Mouse (Mus musculus): ENCODE measurements around the gene Dpep3.

The Dpep3 gene

DNA sequence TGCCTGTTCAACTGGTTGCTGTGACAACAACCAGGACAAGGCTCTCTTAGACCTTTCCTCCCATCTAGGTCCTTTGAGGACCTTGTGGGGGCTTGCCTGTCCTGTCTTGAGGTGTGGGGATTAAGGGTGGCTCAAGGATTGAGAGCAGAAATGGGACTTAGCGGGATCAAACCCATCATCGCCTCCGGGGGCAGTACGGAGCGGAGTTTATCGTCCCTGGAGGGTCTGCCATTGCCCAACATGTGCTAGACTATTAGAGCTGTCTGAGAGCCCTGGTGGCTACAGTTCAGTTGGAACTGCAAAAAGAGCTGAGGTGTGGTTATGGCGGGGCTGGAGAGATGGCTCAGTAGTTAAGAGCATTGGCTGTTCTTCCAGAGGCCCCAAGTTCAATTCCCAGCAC lies 3.9 kb downstream of the Dpep3 start:
- DNase-seq (ENCODE audit: low spot score in 2 of 2): no peak

- no peak for DNase-seq (ENCODE audit: low spot score in 2 of 2)
Measured at GRCm38 (mm10) chr8:105971019-105971720, 8.1 kb downstream of the Dpep3 start.

DNA sequence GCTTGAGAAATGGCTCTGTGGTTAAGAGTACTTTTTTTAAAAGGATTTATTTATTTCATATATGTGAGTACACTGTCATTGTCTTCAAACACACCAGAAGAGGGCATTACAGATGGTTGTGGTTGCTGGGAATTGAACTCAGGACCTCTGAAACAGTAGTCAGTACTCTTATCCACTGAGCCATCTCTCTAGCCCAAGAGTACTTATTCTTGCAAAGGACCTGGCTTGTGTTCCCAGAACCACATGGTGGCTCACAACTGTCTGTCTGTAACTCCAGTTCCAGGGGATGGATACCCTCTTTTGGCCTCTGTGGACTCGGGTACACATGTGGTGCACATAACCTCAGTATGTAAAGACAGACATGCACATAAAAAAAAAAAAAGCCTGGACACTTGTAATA lies 9.9 kb downstream of the Dpep3 start:
- no peak for DNase-seq (ENCODE audit: low spot score in 2 of 2)

- DNase-seq (ENCODE audit: low spot score in 2 of 2): no peak
Measured at GRCm38 (mm10) chr8:105966692-105967311, 12.4 kb downstream of the Dpep3 start.

DNA sequence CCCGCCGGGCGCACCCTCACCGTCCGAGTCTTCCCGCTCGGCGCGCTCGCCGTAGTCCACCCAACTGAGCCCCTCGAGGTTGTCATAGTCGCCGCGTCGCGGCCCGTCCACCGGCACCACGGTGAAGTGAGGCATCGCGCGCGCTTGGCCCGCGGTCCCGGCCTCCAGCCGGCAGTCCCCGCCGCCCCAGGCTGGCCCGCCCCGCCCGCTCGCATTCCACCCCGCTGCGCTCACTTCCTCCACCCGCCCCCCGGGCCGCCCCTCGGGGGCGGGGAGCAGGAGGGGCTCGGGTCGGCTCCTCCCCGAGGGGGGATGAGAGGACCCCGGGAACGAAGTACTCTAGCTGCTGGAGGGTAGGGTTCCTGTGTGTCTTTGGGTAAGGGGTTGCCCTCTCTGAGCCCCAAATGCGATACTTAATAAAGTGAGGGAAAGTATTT lies 13.3 kb downstream of the Dpep3 start, which contains the start of gene Slc12a4:
Slc12a4 (minus strand) TSS at position 193 of the 437 bp plus-strand sequence.
- no peak for DNase-seq (ENCODE audit: low spot score in 2 of 2)

GRCm38 (mm10) chr8:105965266-105965904 lies 13.8 kb downstream of the Dpep3 start:
- no peak for DNase-seq (ENCODE audit: low spot score in 2 of 2)

GRCm38 (mm10) chr8:105964506-105965265 lies 14.5 kb downstream of the Dpep3 start:
- DNase-seq (ENCODE audit: low spot score in 2 of 2): no peak

DNA sequence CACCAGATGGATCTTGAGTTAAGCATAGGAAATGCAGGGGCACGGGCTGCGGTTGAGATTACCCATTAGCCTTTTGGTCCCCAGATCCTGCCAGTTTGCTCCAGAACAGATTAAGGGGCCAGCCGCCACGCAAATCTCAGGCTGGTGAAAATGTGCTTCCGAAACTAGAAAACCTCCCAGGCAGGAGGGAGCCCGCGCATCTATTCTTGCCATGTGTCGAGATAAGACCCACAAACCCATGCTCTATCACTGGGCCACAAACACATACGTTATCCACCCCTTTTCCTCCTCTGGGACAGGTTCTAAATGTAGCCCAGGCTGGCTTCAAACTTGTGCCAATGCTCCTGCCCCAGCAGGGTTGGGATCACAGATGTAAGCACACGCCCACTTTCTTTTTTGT lies 17.7 kb downstream of the Dpep3 start:
- DNase-seq (ENCODE audit: low spot score in 2 of 2): no peak

GRCm38 (mm10) chr8:105961101-105961500 lies 18.1 kb downstream of the Dpep3 start:
- no peak for DNase-seq (ENCODE audit: low spot score in 2 of 2)

- no peak for DNase-seq (ENCODE audit: low spot score in 2 of 2)
Measured at GRCm38 (mm10) chr8:105959350-105959749, 19.9 kb downstream of the Dpep3 start.

DNA sequence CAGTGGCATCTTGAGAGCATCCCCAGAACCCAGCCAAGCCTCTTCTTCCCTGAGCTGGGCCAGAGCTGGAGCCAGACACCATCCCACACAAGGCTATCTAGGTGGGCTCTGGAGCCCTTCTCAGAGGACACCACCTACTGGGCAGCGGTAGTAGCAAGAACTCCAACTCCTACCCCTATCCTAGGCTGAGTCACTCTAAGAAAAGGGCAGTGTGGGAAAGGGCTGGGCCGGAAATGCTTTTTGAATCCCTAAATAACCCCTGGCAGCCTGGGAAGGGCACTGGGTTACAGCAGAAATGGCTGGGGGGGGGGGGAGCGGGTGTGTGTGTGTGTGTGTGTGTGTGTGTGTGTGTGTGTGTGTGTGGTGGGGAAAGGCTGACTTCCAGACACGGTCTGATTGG lies 21.4 kb downstream of the Dpep3 start:
- DNase-seq (ENCODE audit: low spot score in 2 of 2): no peak

DNA sequence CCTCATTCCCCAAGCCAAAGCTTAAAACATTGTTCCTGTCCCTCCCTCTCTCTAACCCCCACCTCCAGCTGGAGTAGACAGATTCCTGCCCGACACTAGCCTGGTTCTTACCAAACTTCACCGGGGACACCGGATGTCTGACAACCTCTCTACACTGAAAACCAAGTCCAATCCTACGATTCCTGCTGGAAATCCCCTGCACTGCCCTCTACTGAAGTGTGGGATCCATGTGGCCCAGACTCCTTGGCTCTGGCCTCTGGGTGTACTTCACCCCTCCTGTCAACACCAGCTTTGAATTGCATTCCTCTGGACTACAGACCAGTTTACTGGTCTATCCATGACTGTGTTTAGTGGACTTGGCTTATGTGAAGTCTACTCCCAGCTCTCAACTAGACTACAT lies 22.7 kb downstream of the Dpep3 start:
- no peak for DNase-seq (ENCODE audit: low spot score in 2 of 2)

DNA sequence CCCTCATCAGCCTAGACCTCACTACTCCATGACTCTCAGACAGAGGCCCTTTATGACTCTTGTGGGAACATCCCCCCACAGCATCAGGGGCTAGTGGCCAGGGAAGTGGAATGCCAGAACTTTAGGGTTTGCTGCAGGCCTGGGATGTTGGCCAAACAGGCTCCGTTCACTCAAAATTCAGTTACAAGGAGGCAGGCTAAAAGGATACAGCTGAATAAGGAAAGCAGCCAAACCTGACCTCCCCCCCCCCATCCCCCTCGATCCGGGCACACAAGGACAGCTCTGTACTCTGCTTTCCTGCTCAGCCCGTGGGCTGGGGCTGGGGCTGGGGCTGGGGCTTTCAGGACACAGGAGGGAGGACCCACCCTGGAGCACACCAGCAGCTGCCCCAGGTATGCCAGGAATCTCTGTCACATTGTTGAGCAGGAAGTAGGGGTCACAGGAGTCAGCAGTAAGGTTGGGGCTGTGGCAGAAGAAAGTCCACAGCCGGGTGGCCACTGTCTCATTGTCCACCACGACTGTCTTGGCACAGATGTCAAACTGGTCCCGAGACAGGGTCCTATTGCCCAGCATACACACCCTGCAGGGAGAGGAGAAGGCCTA lies 28.1 kb downstream of the Dpep3 start:
- no peak for DNase-seq (ENCODE audit: low spot score in 2 of 2)

GRCm38 (mm10) chr8:105949350-105949749 lies 29.9 kb downstream of the Dpep3 start:
- DNase-seq (ENCODE audit: low spot score in 2 of 2): no peak

DNA sequence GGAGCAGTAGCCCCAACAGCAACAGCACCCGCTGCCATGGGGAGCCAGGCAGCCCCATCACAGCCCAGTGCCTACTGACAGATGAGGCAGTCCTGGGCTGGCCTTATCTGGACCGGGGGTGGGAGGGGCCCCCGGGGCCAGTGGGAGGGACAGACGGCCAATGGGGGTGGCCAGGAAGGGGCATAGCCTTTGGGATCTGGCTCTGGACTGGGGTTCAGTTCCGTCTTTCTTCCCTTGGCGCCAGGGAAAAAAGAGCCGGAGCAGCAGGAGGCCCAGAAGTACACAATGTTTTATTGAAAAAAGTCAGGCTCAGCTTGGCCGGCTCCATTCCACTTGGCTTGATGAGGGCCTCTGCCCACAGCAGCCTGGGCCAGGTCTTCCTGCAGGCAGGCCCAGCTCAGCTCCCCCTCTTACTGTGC lies 35.9 kb downstream of the Dpep3 start, which contains the start of gene Lcat:
Lcat (minus strand) TSS at position 62 of the 419 bp plus-strand sequence.
- DNase-seq (ENCODE audit: low spot score in 2 of 2): no peak

DNA sequence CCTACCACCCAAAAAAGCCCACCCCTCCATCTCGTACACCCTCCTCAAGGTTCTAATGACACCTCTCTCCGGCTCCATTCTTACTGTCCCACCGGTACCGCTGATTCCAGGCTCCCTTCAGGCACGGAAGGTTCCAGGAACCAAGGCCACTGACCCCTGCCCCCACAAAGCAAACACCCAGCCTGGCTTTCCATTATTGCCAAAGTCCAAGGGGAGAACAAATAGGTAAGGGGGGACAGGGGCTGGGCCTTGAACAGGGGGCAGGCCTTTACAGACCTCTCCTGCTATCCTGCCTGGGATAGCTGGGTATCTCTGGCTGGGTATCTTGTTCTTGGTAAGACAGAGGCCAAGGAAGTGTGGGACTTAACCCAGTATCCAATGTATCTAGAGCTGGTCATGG lies 36.7 kb downstream of the Dpep3 start:
- DNase-seq (ENCODE audit: low spot score in 2 of 2): no peak

DNA sequence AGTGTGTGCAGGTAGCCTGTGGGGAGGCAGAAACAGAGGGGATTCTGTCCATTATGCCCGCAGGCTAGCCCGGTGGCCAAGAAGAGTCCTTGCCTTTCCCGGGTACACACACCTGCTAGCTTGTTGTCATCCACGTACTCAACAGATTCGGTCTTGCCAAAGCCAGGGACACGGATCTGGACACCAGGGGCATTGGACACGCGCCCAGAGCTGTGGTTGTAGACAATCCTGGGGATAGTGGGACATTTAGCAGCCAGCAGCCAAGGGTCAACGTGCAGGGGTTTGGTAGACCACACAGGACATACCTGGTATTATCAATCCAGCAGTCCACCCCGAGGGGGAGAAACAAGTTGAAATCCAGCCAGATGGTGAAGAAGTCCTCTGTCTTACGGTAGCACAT lies 37.2 kb downstream of the Dpep3 start:
- DNase-seq (ENCODE audit: low spot score in 2 of 2): no peak

DNA sequence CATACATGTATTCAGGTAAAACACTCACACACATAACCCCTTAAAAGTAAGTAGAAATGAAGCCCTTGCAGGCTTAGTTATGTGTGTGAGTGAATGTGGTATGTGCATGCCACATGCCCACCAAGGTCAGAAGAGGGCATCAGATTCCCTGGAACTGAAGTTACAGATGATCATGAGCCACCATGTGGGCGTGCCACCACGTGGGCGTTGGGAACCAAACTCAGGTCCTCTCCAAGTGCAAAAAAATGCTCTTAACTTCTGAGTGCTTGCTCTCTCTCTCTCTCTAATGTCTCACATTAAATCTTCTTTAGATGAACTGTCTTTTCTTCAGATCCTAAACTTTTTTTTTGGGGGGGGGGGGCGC lies 40.9 kb downstream of the Dpep3 start, which contains the start of gene Psmb10:
Psmb10 (minus strand) TSS at position 139 of the 364 bp plus-strand sequence.
- no peak for DNase-seq (ENCODE audit: low spot score in 2 of 2)

DNA sequence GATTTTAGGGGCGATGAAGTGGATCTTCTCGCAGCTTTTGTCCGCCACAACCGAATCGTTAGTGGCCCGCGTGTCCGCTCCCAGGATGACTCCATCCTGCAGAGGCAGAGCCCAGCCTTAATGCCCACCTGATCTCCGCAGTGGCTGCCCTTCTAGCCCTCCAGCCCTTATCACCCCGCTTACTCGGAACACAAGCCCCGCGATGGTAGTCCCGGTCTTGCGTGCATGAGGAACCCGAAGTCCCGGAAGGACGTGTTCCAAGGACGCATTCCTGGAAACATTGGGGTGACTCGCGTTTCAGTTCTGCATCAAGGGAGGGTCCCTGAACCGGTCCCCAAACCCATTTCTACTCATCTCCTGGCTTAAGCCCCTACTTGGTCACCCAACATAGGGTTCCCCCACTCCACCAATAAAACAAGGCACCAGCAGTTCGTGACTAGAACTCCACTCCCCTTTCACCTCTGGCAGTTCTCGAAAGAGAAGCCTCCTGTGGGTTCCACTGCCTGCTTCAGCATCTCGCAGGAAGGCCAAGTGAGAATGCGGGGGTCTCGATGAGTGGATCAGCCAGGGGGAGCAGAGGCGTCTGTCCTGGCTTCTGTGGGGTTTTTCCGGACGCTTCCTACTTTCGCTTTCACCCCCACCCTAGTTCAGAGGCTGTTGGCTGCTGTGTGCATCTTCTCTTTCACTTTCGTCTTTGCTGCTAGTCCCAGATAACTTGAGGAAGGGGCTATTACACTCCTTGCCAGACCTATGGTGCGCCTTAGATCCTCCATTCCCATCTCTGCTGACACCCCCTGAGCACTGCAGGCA lies 41.5 kb downstream of the Dpep3 start:
- DNase-seq (ENCODE audit: low spot score in 2 of 2): no peak

- DNase-seq (ENCODE audit: low spot score in 2 of 2): peak; percentile 87 to 90
Measured at GRCm38 (mm10) chr8:105936866-105937475, 42.3 kb downstream of the Dpep3 start.
